Mouse (Mus musculus) cerebellum, adult 2 months (tissue): ENCODE measurements around the gene Immp2l. TPM values are rescaled to one million over a fixed set of nuclear protein-coding genes. Genes with fewer than 3 reads are reported as not detected.

Experiments
- DNase-seq, 2 experiments: peaks; one replicate each; pipeline ENCODE4 v3.0.0; 2021
- H3K27ac ChIP-seq: fragments of 200-500 bp; 2 replicates; pipeline ENCODE4 v1.5.1; 2012; ENCODE audit warnings: low read length, control low read depth, inconsistent platforms; ENCODE audit not compliant: insufficient read depth
- H3K27me3 ChIP-seq: fragments of 200-500 bp; 2 replicates; pipeline ENCODE4 v1.6.1; 2012; ENCODE audit warnings: inconsistent platforms, mild to moderate bottlenecking, low read length, moderate library complexity; ENCODE audit not compliant: control insufficient read depth, insufficient read depth
- H3K4me1 ChIP-seq: fragments of 200-500 bp; 2 replicates; pipeline ENCODE4 v1.6.1; 2011; ENCODE audit warnings: low read length; ENCODE audit not compliant: control insufficient read depth, insufficient read depth
- H3K4me3 ChIP-seq: fragments of 200-500 bp; replicated peaks from 2 replicates; pipeline ENCODE3; 2011; ENCODE audit warnings: mild to moderate bottlenecking, low read depth, low read length, control low read depth; ENCODE audit not compliant: insufficient read depth
- CTCF ChIP-seq: fragments of 200-500 bp; IDR thresholded peaks from 2 replicates; pipeline ENCODE4 v1.5.1; 2011; ENCODE audit warnings: low read depth, mild to moderate bottlenecking, control low read depth, low read length, moderate library complexity, borderline replicate concordance; ENCODE audit not compliant: insufficient read depth
- POLR2A ChIP-seq: fragments of 200-500 bp; IDR thresholded peaks from 2 replicates; pipeline ENCODE4 v1.6.1; 2011; ENCODE audit warnings: low read length, control low read depth, borderline replicate concordance; ENCODE audit not compliant: insufficient read depth
- WGBS: fragments of 180-500 bp; shearing (Covaris S2); methylation state at CpG from one replicate; pipeline ENCODE4 v1.1.7; 2018; 5-methylcytosine and 5-hydroxymethylcytosine counted together
- polyA plus RNA-seq: library from polyadenylated mRNA; depleted of rRNA; stranded (reverse); fragments of >200 nt; gene quantifications from 2 replicates; pipeline ENCODE4 v1.2.3, GENCODE M21; 2012

Gene Immp2l
- polyA plus RNA-seq, 1 experiment: 11.4 TPM

GRCm38 (mm10) chr12:41724585-41724984 is 700.7 kb downstream of the Immp2l start:
- Histone ChIP-seq H3K4me1 (peaks cover 2% of the 10 kb centered on the region; the same call in 1 of the 2 replicates), H3K27me3 (no peaks in the 10 kb centered on the region), H3K4me3 (no peak overlapping the region), H3K27ac (no peak overlapping the region)
- DNase-seq: no peak
- TF ChIP-seq CTCF (no peak), POLR2A (no peak)
- WGBS: 98% methylated on average over 2 of the region's 2 CpGs

GRCm38 (mm10) chr12:41726720-41727119 is 702.8 kb downstream of the Immp2l start:
- TF ChIP-seq CTCF (no peak), POLR2A (no peak)
- Histone ChIP-seq H3K4me1 (peaks cover 2% of the 10 kb centered on the region; the same call in 1 of the 2 replicates), H3K27ac (no peak overlapping the region), H3K4me3 (no peak overlapping the region), H3K27me3 (no peaks in the 10 kb centered on the region)
- no peak for DNase-seq
- WGBS: 82% methylated on average over 1 of the region's 1 CpGs

GRCm38 (mm10) chr12:41727221-41727620 is 703.3 kb downstream of the Immp2l start:
- TF ChIP-seq POLR2A (no peak), CTCF (no peak)
- WGBS: 55% methylated on average over 3 of the region's 3 CpGs
- Histone ChIP-seq H3K4me3 (no peak overlapping the region), H3K27ac (no peak overlapping the region), H3K27me3 (no peaks in the 10 kb centered on the region), H3K4me1 (peaks cover 2% of the 10 kb centered on the region; the same call in 1 of the 2 replicates)
- DNase-seq: no peak

- TF ChIP-seq CTCF: no peak
- no peak for TF ChIP-seq POLR2A
- 81% methylated on average over 1 of the region's 1 CpGs for WGBS
- Histone ChIP-seq H3K4me1 (peaks cover 2% of the 10 kb centered on the region; the same call in 1 of the 2 replicates), H3K27ac (no peak overlapping the region), H3K4me3 (no peak overlapping the region), H3K27me3 (no peaks in the 10 kb centered on the region)
- peak in 1 of 2 experiments; percentile 20 for DNase-seq
Observed at GRCm38 (mm10) chr12:41727764-41728338, 704.0 kb downstream of the Immp2l start.

GRCm38 (mm10) chr12:41728467-41728866 is 704.6 kb downstream of the Immp2l start:
- TF ChIP-seq CTCF (no peak), POLR2A (no peak)
- H3K27me3 ChIP-seq: no peaks in the 10 kb centered on the region
- DNase-seq: no peak
- peaks cover 2% of the 10 kb centered on the region; the same call in 1 of the 2 replicates for H3K4me1 ChIP-seq
- H3K27ac ChIP-seq: no peak overlapping the region
- WGBS: 92% methylated on average over 1 of the region's 1 CpGs
- H3K4me3 ChIP-seq: no peak overlapping the region

- TF ChIP-seq CTCF (no peak), POLR2A (no peak)
- 88% methylated on average over 1 of the region's 1 CpGs for WGBS
- no peak for DNase-seq
- H3K27ac ChIP-seq: no peak overlapping the region
- H3K27me3 ChIP-seq: no peaks in the 10 kb centered on the region
- H3K4me3 ChIP-seq: no peak overlapping the region
- H3K4me1 ChIP-seq: peaks cover 2% of the 10 kb centered on the region; the same call in 1 of the 2 replicates
Observed at GRCm38 (mm10) chr12:41729780-41730179, 705.9 kb downstream of the Immp2l start.

GRCm38 (mm10) chr12:41733168-41733567 is 709.3 kb downstream of the Immp2l start:
- TF ChIP-seq CTCF: no peak
- no peak for TF ChIP-seq POLR2A

GRCm38 (mm10) chr12:41742887-41743286 is 719.0 kb downstream of the Immp2l start:
- WGBS: 43% methylated on average over 3 of the region's 3 CpGs
- Histone ChIP-seq H3K4me1 (no peaks in the 10 kb centered on the region), H3K27ac (no peak overlapping the region), H3K4me3 (no peak overlapping the region), H3K27me3 (no peaks in the 10 kb centered on the region)
- TF ChIP-seq CTCF: no peak
- DNase-seq: no peak

More at GRCm38 (mm10) chr12:41733168-41733567, 709.3 kb downstream of the Immp2l start:
- H3K27ac ChIP-seq: no peak overlapping the region
- no peaks in the 10 kb centered on the region for H3K27me3 ChIP-seq
- no peaks in the 10 kb centered on the region; the same call in 1 of the 2 replicates for H3K4me1 ChIP-seq
- DNase-seq: peak in 1 of 2 experiments; percentile 45
- H3K4me3 ChIP-seq: no peak overlapping the region
